Mouse (Mus musculus) embryonic facial prominence, embryonic 14.5 days (tissue): ENCODE data around the gene 1700008O03Rik. TPM values are rescaled to one million over a fixed set of nuclear protein-coding genes. Genes with fewer than 3 reads are reported as not detected.

Source experiments
- ATAC-seq: fragments of 200-750 bp; cut with Nextera tagmentation; 2 replicates; pipeline ENCODE4 v1.8.0; 2017; ENCODE audit warnings: low read depth, moderate number of reproducible peaks, moderate TSS enrichment
- DNase-seq: peaks from one replicate; pipeline ENCODE4 v3.0.0-alpha.2; 2015; ENCODE audit warnings: low spot score
- H3K27ac ChIP-seq: fragments of 300-500 bp; sonication (generic); replicated peaks from 2 replicates; pipeline ENCODE4 v1.5.1; 2014; ENCODE audit warnings: low read depth, mild to moderate bottlenecking, low read length, moderate library complexity
- H3K27me3 ChIP-seq: fragments of 300-500 bp; sonication (generic); replicated peaks from 2 replicates; pipeline ENCODE4 v1.6.1; 2014; ENCODE audit warnings: low read length; ENCODE audit not compliant: control insufficient read depth, insufficient read depth
- H3K36me3 ChIP-seq: fragments of 300-500 bp; sonication (generic); 2 replicates; pipeline ENCODE4 v1.6.1; 2014; ENCODE audit warnings: low read length, mixed read lengths; ENCODE audit not compliant: control insufficient read depth, insufficient read depth
- H3K4me1 ChIP-seq: fragments of 300-500 bp; sonication (generic); 2 replicates; pipeline ENCODE4 v1.6.1; 2014; ENCODE audit warnings: antibody characterized with exemption, low read length; ENCODE audit not compliant: control insufficient read depth, insufficient read depth
- H3K4me2 ChIP-seq: fragments of 300-500 bp; sonication (generic); 2 replicates; pipeline ENCODE4 v1.6.1; 2014; ENCODE audit warnings: low read depth, mild to moderate bottlenecking, low read length, moderate library complexity, mixed read lengths
- H3K4me3 ChIP-seq: fragments of 300-500 bp; sonication (generic); 2 replicates; pipeline ENCODE4 v1.5.1; 2014; ENCODE audit warnings: low read depth, mild to moderate bottlenecking, low read length
- H3K9ac ChIP-seq: fragments of 300-500 bp; sonication (generic); 2 replicates; pipeline ENCODE4 v1.6.1; 2014; ENCODE audit warnings: low read depth, mild to moderate bottlenecking, low read length, moderate library complexity, mixed read lengths
- H3K9me3 ChIP-seq: fragments of 300-500 bp; sonication (generic); 2 replicates; pipeline ENCODE4 v1.6.1; 2016; ENCODE audit warnings: low read length; ENCODE audit not compliant: control insufficient read depth
- WGBS: fragments of 180-500 bp; shearing (Covaris S2); extraction: QIAGEN DNeasy Blood & Tissue Kit; methylation state at CpG from one replicate; pipeline ENCODE4 v1.1.7; 2014; 5-methylcytosine and 5-hydroxymethylcytosine counted together
- polyA plus RNA-seq: library from polyadenylated mRNA; unstranded; fragments of >200 nt; fragmentation: Nextera tagmentation; extraction: Ambion mirVana; gene quantifications from 2 replicates; pipeline ENCODE4 v1.2.1, GENCODE M21; 2014

Gene 1700008O03Rik
- polyA plus RNA-seq, 1 experiment from 2014 or later: 0.33 TPM

GRCm38 (mm10) chr7:44384716-44385059 is 932 bp downstream of the 1700008O03Rik start:
- Histone ChIP-seq H3K27ac (no peak overlapping the region), H3K4me1 (no peaks in the 10 kb centered on the region), H3K4me3 (peak overlapping the region; percentile 50), H3K9ac (peak overlapping the region; percentile 56), H3K36me3 (no peaks in the 10 kb centered on the region), H3K4me2 (peak overlapping the region; percentile 91), H3K27me3 (no peaks in the 10 kb centered on the region; the same call in 1 of the 2 replicates), H3K9me3 (no peaks in the 10 kb centered on the region)
- WGBS: 0% methylated on average over 14 of the region's 17 CpGs
- DNase-seq: no peak
- peak; percentile 34; the same call in 1 of the 2 replicates for ATAC-seq

- H3K9me3 ChIP-seq: no peaks in the 10 kb centered on the region
- ATAC-seq (peak; percentile 88), DNase-seq (peak; percentile 86)
- 0% methylated on average over 12 of the region's 33 CpGs for whole genome bisulfite sequencing
- no peaks in the 10 kb centered on the region for H3K36me3 ChIP-seq
- no peak within 1 kb of the TSS for H3K27ac ChIP-seq
- H3K4me1 ChIP-seq: no peaks in the 10 kb centered on the region
- H3K4me3 ChIP-seq: peak within 1 kb of the TSS; percentile 50
- H3K27me3 ChIP-seq: no peaks in the 10 kb centered on the region; the same call in 1 of the 2 replicates
- peak within 1 kb of the TSS; percentile 56 for H3K9ac ChIP-seq
- H3K4me2 ChIP-seq: peak within 1 kb of the TSS; percentile 91
These were observed 1.5 kb downstream of the 1700008O03Rik start, which contains the start of gene Syt3 for GRCm38 (mm10) chr7:44383980-44384715. Syt3 (plus strand) TSS chr7:44384102.

GRCm38 (mm10) chr7:44382541-44382940 is 3.1 kb downstream of the 1700008O03Rik start:
- Histone ChIP-seq H3K36me3 (no peaks in the 10 kb centered on the region), H3K4me3 (no peak overlapping the region), H3K27me3 (no peaks in the 10 kb centered on the region; the same call in 1 of the 2 replicates), H3K9ac (no peak overlapping the region), H3K27ac (no peak overlapping the region), H3K9me3 (no peaks in the 10 kb centered on the region), H3K4me2 (no peak overlapping the region), H3K4me1 (no peaks in the 10 kb centered on the region)
- ATAC-seq: peak; percentile 20; the same call in 1 of the 2 replicates
- DNase-seq: no peak
- 69% methylated on average over 12 of the region's 12 CpGs for WGBS

GRCm38 (mm10) chr7:44378290-44378689 is 7.3 kb downstream of the 1700008O03Rik start:
- 50% methylated on average over 4 of the region's 4 CpGs for WGBS
- H3K4me2 ChIP-seq: no peak overlapping the region
- no peaks in the 10 kb centered on the region for H3K9me3 ChIP-seq
- H3K4me1 ChIP-seq: 0 out of 2 replicates have a peak, but pooled peaks cover 6% of the 10 kb centered on the region
- H3K27ac ChIP-seq: no peak overlapping the region
- H3K36me3 ChIP-seq: no peaks in the 10 kb centered on the region
- no peak overlapping the region for H3K4me3 ChIP-seq
- ATAC-seq: no peak
- H3K9ac ChIP-seq: no peak overlapping the region
- DNase-seq: no peak
- H3K27me3 ChIP-seq: no peaks in the 10 kb centered on the region

- WGBS: 66% methylated on average over 3 of the region's 3 CpGs
- Histone ChIP-seq H3K4me1 (0 out of 2 replicates have a peak, but pooled peaks cover 6% of the 10 kb centered on the region), H3K9ac (no peak overlapping the region), H3K27me3 (no peaks in the 10 kb centered on the region), H3K9me3 (no peaks in the 10 kb centered on the region), H3K4me2 (no peak overlapping the region), H3K27ac (no peak overlapping the region), H3K36me3 (no peaks in the 10 kb centered on the region), H3K4me3 (no peak overlapping the region)
- no peak for ATAC-seq
- DNase-seq: no peak
These were observed 9.8 kb downstream of the 1700008O03Rik start for GRCm38 (mm10) chr7:44375793-44376192.

GRCm38 (mm10) chr7:44375207-44375606 is 10.4 kb downstream of the 1700008O03Rik start:
- no peak overlapping the region for H3K9ac ChIP-seq
- WGBS: 11% methylated on average over 10 of the region's 10 CpGs

GRCm38 (mm10) chr7:44374756-44375155 is 10.9 kb downstream of the 1700008O03Rik start:
- Histone ChIP-seq H3K4me2 (peak overlapping the region; percentile 78), H3K9me3 (no peaks in the 10 kb centered on the region), H3K4me1 (0 out of 2 replicates have a peak, but pooled peaks cover 6% of the 10 kb centered on the region), H3K36me3 (no peaks in the 10 kb centered on the region), H3K9ac (peak overlapping the region; percentile 63), H3K27me3 (no peaks in the 10 kb centered on the region), H3K4me3 (peak overlapping the region; percentile 56), H3K27ac (peak overlapping the region; percentile 56)
- ATAC-seq (no peak), DNase-seq (no peak)
- 7% methylated on average over 5 of the region's 5 CpGs for WGBS

More at GRCm38 (mm10) chr7:44375207-44375606, 10.4 kb downstream of the 1700008O03Rik start:
- DNase-seq (no peak), ATAC-seq (no peak)
- peak overlapping the region; percentile 78 for H3K4me2 ChIP-seq
- H3K27me3 ChIP-seq: no peaks in the 10 kb centered on the region
- 0 out of 2 replicates have a peak, but pooled peaks cover 6% of the 10 kb centered on the region for H3K4me1 ChIP-seq
- H3K27ac ChIP-seq: no peak overlapping the region
- H3K4me3 ChIP-seq: no peak overlapping the region
- H3K36me3 ChIP-seq: no peaks in the 10 kb centered on the region
- no peaks in the 10 kb centered on the region for H3K9me3 ChIP-seq

- Histone ChIP-seq H3K9ac (peak overlapping the region; percentile 63), H3K36me3 (no peaks in the 10 kb centered on the region), H3K27me3 (no peaks in the 10 kb centered on the region), H3K9me3 (no peaks in the 10 kb centered on the region), H3K4me1 (0 out of 2 replicates have a peak, but pooled peaks cover 6% of the 10 kb centered on the region), H3K4me2 (peak overlapping the region; percentile 78), H3K4me3 (peak overlapping the region; percentile 56), H3K27ac (peak overlapping the region; percentile 56)
- peak; percentile 92 for ATAC-seq
- peak; percentile 97 for DNase-seq
- under 1% methylated on average over 19 of the region's 19 CpGs for WGBS
These were observed 11.5 kb downstream of the 1700008O03Rik start for GRCm38 (mm10) chr7:44373889-44374652.
